10 mouse cellular contexts compared by ENCODE assay signal in genomic region chr5:117979082-117979481, GRCm38 (mm10). TPM values are rescaled to one million over a fixed set of nuclear protein-coding genes. Genes with fewer than 3 reads are reported as not detected.
A peak's percentile ranks its signal among the peaks of the same experiment; 100 is the strongest.
DNase-seq lines count a peak whose midpoint lies in the region; ATAC-seq and TF ChIP-seq lines count a peak whose summit lies in the region.
"Had no signal": no experiment of that assay in that cellular context is flagged by ENCODE, and none has a peak within 500 bp of the region (broad histone marks: within the 10 kb centered on the region; RNA-seq: fewer than 3 reads in every experiment).

No protein-coding gene starts in this region.

- no peak for DNase-seq in kidney, postnatal 10 days
- no peak for DNase-seq in forebrain, embryonic 11.5 days (ENCODE audit: low spot score)
- no peak for DNase-seq in lung, adult 2 months

- no peak for TF ChIP-seq POLR2A in lung, adult 2 months (IDR thresholded peaks at IDR 0.05; ENCODE audit: borderline replicate concordance, extremely low read depth, low read depth, low read length)

- H3K27me3 ChIP-seq in kidney, embryonic 15.5 days = no peaks in the 10 kb centered on the region
- no peaks in the 10 kb centered on the region for H3K27me3 ChIP-seq in forebrain, embryonic 11.5 days (ENCODE audit: control insufficient read depth, insufficient read depth, low read length)
- H3K27me3 ChIP-seq in hindbrain, embryonic 16.5 days (replicated peaks; ENCODE audit: control insufficient read depth, insufficient read depth, low read length) = no peaks in the 10 kb centered on the region
- H3K27me3 ChIP-seq in midbrain, embryonic 15.5 days (replicated peaks) = no peaks in the 10 kb centered on the region
- H3K27me3 ChIP-seq: lung, embryonic 15.5 days had no signal

- H3K4me3 ChIP-seq in kidney, embryonic 15.5 days (replicated peaks) = no peak overlapping the region
- H3K4me3 ChIP-seq in forebrain, embryonic 11.5 days (ENCODE audit: low read depth, low read length) = no peak overlapping the region
- no peak overlapping the region for H3K4me3 ChIP-seq in hindbrain, embryonic 16.5 days (ENCODE audit: low read length)
- H3K4me3 ChIP-seq in midbrain, embryonic 15.5 days = 0 out of 2 replicates have a peak overlapping the region, but pooled peaks have one; percentile 84
- no peak overlapping the region for H3K4me3 ChIP-seq in lung, adult 2 months (replicated peaks; ENCODE audit: extremely low read depth, low read depth, low read length)
- H3K4me3 ChIP-seq: heart, embryonic 10.5 days had no signal

- H3K9me3 ChIP-seq in kidney, embryonic 15.5 days (replicated peaks) = no peaks in the 10 kb centered on the region
- no peaks in the 10 kb centered on the region for H3K9me3 ChIP-seq in forebrain, embryonic 11.5 days (ENCODE audit: control insufficient read depth, low read length)
- no peaks in the 10 kb centered on the region for H3K9me3 ChIP-seq in hindbrain, embryonic 16.5 days (ENCODE audit: control insufficient read depth, low read length)
- no peaks in the 10 kb centered on the region for H3K9me3 ChIP-seq in midbrain, embryonic 15.5 days
- H3K9me3 ChIP-seq: heart, embryonic 10.5 days; lung, embryonic 15.5 days had no signal

- H3K27ac ChIP-seq in kidney, embryonic 15.5 days = peak overlapping the region; percentile 29; the same call in 1 of the 2 replicates
- H3K27ac ChIP-seq in forebrain, embryonic 11.5 days (ENCODE audit: low read depth, low read length) = no peak overlapping the region
- no peak overlapping the region for H3K27ac ChIP-seq in hindbrain, embryonic 16.5 days (ENCODE audit: low read depth, low read length)
- no peak overlapping the region for H3K27ac ChIP-seq in midbrain, embryonic 15.5 days
- H3K27ac ChIP-seq: heart, embryonic 10.5 days; lung, embryonic 15.5 days had no signal

- WGBS in kidney, embryonic 15.5 days = 62% methylated on average over 5 of the region's 5 CpGs
- WGBS in forebrain, embryonic 11.5 days = 85% methylated on average over 5 of the region's 5 CpGs
- WGBS in hindbrain, embryonic 16.5 days = 41% methylated on average over 5 of the region's 5 CpGs
- WGBS in midbrain, embryonic 15.5 days = 52% methylated on average over 5 of the region's 5 CpGs
- 90% methylated on average over 5 of the region's 5 CpGs for WGBS in lung, adult 2 months

- no peak for TF ChIP-seq CTCF in lung, adult 2 months (IDR thresholded peaks at IDR 0.05; ENCODE audit: insufficient read depth, low read length)

- H3K4me2 ChIP-seq in kidney, embryonic 15.5 days = peak overlapping the region; percentile 89; the same call in 1 of the 2 replicates
- H3K4me2 ChIP-seq in forebrain, embryonic 11.5 days (ENCODE audit: low read depth, low read length, severe bottlenecking) = peak overlapping the region; percentile 74; the same call in 1 of the 2 replicates
- peak overlapping the region; percentile 63 for H3K4me2 ChIP-seq in hindbrain, embryonic 16.5 days (ENCODE audit: low read length)
- H3K4me2 ChIP-seq in midbrain, embryonic 15.5 days = peak overlapping the region; percentile 73

- no peak for ATAC-seq in kidney, embryonic 15.5 days (replicated peaks; ENCODE audit: low FRiP score)
- no peak for ATAC-seq in forebrain, embryonic 11.5 days (replicated peaks; ENCODE audit: low FRiP score)
- ATAC-seq in hindbrain, embryonic 16.5 days = no peak
- ATAC-seq in midbrain, embryonic 15.5 days (replicated peaks) = no peak
- ATAC-seq in erythroid progenitor cell, adult 5-6 weeks (replicated peaks; ENCODE audit: low FRiP score, poor library complexity, severe bottlenecking) = no peak
- ATAC-seq in cerebellum, adult (ENCODE audit: insufficient number of reproducible peaks, low FRiP score, low TSS enrichment) = no peak

- H3K9ac ChIP-seq in kidney, embryonic 15.5 days = no peak overlapping the region
- no peak overlapping the region for H3K9ac ChIP-seq in forebrain, embryonic 11.5 days (ENCODE audit: low read length)
- no peak overlapping the region for H3K9ac ChIP-seq in hindbrain, embryonic 16.5 days (ENCODE audit: low read depth, low read length)
- no peak overlapping the region for H3K9ac ChIP-seq in midbrain, embryonic 15.5 days

- H3K4me1 ChIP-seq in kidney, embryonic 15.5 days = peaks cover 33% of the 10 kb centered on the region
- H3K4me1 ChIP-seq in forebrain, embryonic 11.5 days (replicated peaks; ENCODE audit: control insufficient read depth, insufficient read depth, low read length) = peaks cover 12% of the 10 kb centered on the region
- H3K4me1 ChIP-seq in hindbrain, embryonic 16.5 days (ENCODE audit: control insufficient read depth, insufficient read depth, low read depth, low read length) = peaks cover 18% of the 10 kb centered on the region
- H3K4me1 ChIP-seq in midbrain, embryonic 15.5 days = peaks cover 37% of the 10 kb centered on the region
- H3K4me1 ChIP-seq in lung, adult 2 months (ENCODE audit: control insufficient read depth, insufficient read depth, low read length) = peaks cover 8% of the 10 kb centered on the region

- H3K36me3 ChIP-seq in kidney, embryonic 15.5 days = peaks cover 48% of the 10 kb centered on the region
- peaks cover 4% of the 10 kb centered on the region; the same call in 1 of the 2 replicates for H3K36me3 ChIP-seq in forebrain, embryonic 11.5 days (ENCODE audit: control insufficient read depth, insufficient read depth, low read length)
- peaks cover 8% of the 10 kb centered on the region; the same call in 1 of the 2 replicates for H3K36me3 ChIP-seq in hindbrain, embryonic 16.5 days (ENCODE audit: control insufficient read depth, insufficient read depth, low read length)
- H3K36me3 ChIP-seq in midbrain, embryonic 15.5 days (replicated peaks) = no peaks in the 10 kb centered on the region; the same call in 1 of the 2 replicates

RNA-seq across cellular contexts. Expression of gene Fbxo21, which starts 2.6 kb away (rescaled TPM):
- 75.7 and 78.9 TPM in 2 replicates for polyA plus RNA-seq in kidney, embryonic 15.5 days (2015; fragmentation: Nextera tagmentation; extraction: Ambion mirVana)
- 122 and 130 TPM in 2 replicates for polyA plus RNA-seq in forebrain, embryonic 11.5 days (2014; fragmentation: Nextera tagmentation; extraction: Ambion mirVana)
- polyA plus RNA-seq in hindbrain, embryonic 16.5 days (2015; fragmentation: Nextera tagmentation; extraction: Ambion mirVana) = 151 and 167 TPM in 2 replicates
- 179 and 183 TPM in 2 replicates for polyA plus RNA-seq in midbrain, embryonic 15.5 days (2015; fragmentation: Nextera tagmentation; extraction: Ambion mirVana)
- total RNA-seq in erythroid progenitor cell, adult 5-6 weeks (2015; ENCODE audit: low replicate concordance) = 6.3 TPM in 1 of 2 replicates, not detected in the other
- 1.0 and 21.4 TPM in 2 replicates for total RNA-seq in erythroid progenitor cell, adult 5-6 weeks (2017; ENCODE audit: low replicate concordance)
- 31.9 and 33.9 TPM in 2 replicates for polyA plus RNA-seq in lung, adult 2 months (2012; rRNA removed)

RNA-seq across cellular contexts. Expression of gene Tesc, which starts 48.5 kb away (rescaled TPM):
- 17.1 and 18.6 TPM in 2 replicates for polyA plus RNA-seq in kidney, embryonic 15.5 days (2015; fragmentation: Nextera tagmentation; extraction: Ambion mirVana)
- 0.91 and 1.8 TPM in 2 replicates for polyA plus RNA-seq in forebrain, embryonic 11.5 days (2014; fragmentation: Nextera tagmentation; extraction: Ambion mirVana)
- 4.1 and 5.4 TPM in 2 replicates for polyA plus RNA-seq in hindbrain, embryonic 16.5 days (2015; fragmentation: Nextera tagmentation; extraction: Ambion mirVana)
- 6.5 and 7.9 TPM in 2 replicates for polyA plus RNA-seq in midbrain, embryonic 15.5 days (2015; fragmentation: Nextera tagmentation; extraction: Ambion mirVana)
- total RNA-seq in erythroid progenitor cell, adult 5-6 weeks (2015; ENCODE audit: low replicate concordance) = not detected in 2 replicates
- 0.64 TPM in 1 of 2 replicates, not detected in the other for total RNA-seq in erythroid progenitor cell, adult 5-6 weeks (2017; ENCODE audit: low replicate concordance)
- 5.0 and 6.1 TPM in 2 replicates for polyA plus RNA-seq in lung, adult 2 months (2012; rRNA removed)
